Mouse (Mus musculus) neural tube, embryonic 13.5 days (tissue): ENCODE results near the gene Baz2a. TPM values are rescaled to one million over a fixed set of nuclear protein-coding genes. Genes with fewer than 3 reads are reported as not detected.
"Not testable (repeated sequence)": the region's sequence is repeated elsewhere in the genome, so short reads cannot be mapped to it uniquely, and the experiment has no call there.

Source experiments
- ATAC-seq: fragments of 200-750 bp; cut with Nextera tagmentation; 2 replicates; pipeline ENCODE4 v1.8.0; 2017; ENCODE audit warnings: low read depth, mild to moderate bottlenecking, moderate TSS enrichment, moderate library complexity
- H3K27ac ChIP-seq: fragments of 300-500 bp; sonication (generic); replicated peaks from 2 replicates; pipeline ENCODE4 v1.5.1; 2015; ENCODE audit warnings: moderate library complexity, mild to moderate bottlenecking, inconsistent platforms
- H3K27me3 ChIP-seq: fragments of 300-500 bp; sonication (generic); 2 replicates; pipeline ENCODE4 v1.6.1; 2015; ENCODE audit warnings: mild to moderate bottlenecking, inconsistent platforms
- H3K36me3 ChIP-seq: fragments of 300-500 bp; sonication (generic); 2 replicates; pipeline ENCODE4 v1.6.1; 2015; ENCODE audit warnings: mild to moderate bottlenecking, inconsistent platforms
- H3K4me1 ChIP-seq: fragments of 300-500 bp; sonication (generic); replicated peaks from 2 replicates; pipeline ENCODE4 v1.6.1; 2015; ENCODE audit warnings: inconsistent platforms
- H3K4me2 ChIP-seq: fragments of 300-500 bp; sonication (generic); 2 replicates; pipeline ENCODE4 v1.6.1; 2015; ENCODE audit warnings: inconsistent platforms, mild to moderate bottlenecking, moderate library complexity
- H3K4me3 ChIP-seq: fragments of 300-500 bp; sonication (generic); 2 replicates; pipeline ENCODE4 v1.5.1; 2015; ENCODE audit warnings: mild to moderate bottlenecking, inconsistent platforms
- H3K9ac ChIP-seq: fragments of 300-500 bp; sonication (generic); 2 replicates; pipeline ENCODE4 v1.6.1; 2015; ENCODE audit warnings: moderate library complexity, mild to moderate bottlenecking, inconsistent platforms
- H3K9me3 ChIP-seq: fragments of 300-500 bp; sonication (generic); 2 replicates; pipeline ENCODE4 v1.6.1; 2016; ENCODE audit warnings: inconsistent platforms
- WGBS: fragments of 180-500 bp; shearing (Covaris S2); methylation state at CpG from one replicate; pipeline ENCODE4 v1.1.7; 2015; 5-methylcytosine and 5-hydroxymethylcytosine counted together
- polyA plus RNA-seq: library from polyadenylated mRNA; unstranded; fragments of >200 nt; fragmentation: Nextera tagmentation; extraction: Ambion mirVana; gene quantifications from 2 replicates; pipeline ENCODE4 v1.2.1, GENCODE M21; 2015

The Baz2a gene
- polyA plus RNA-seq, 1 experiment from 2014 or later, result 10.9 TPM

DNA sequence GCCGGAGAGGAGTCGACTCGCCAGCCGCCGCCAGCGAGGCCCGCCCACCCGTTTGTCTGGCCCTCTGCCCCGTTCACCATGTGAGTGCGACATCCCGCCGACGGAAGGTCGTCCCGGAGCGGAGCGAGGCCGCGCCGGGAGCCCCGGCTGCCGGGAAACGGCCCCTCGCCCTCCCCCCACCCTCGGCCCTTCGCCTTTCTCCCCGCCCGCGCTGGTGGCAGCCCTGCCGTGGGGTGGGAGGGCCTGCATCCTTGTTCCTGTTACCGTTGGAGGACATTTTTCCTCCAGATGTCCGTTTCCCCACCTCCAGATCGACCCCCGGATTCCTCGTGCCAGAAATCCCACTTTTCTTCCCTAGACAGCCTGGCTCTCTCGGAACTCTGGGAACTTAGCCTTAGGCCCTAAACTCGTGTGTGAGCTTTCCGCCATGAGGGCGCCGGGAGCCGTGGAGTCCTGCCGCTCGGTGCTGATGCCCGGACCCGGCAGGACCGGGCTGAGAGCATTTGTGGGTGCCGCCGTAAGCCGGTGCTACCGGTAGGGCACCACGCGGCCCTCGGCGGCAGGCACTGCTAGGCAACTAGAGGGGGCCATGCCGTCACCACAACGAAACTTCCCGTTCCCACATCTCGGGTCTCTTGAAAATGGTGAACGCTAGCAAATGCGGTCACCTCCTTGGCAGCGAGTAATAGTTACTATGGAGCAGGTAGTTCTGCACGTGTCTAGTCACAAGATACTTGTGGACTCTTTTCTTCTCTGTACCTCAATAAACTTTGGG lies 32.0 kb upstream of the Baz2a start:
- Histone ChIP-seq H3K9me3 (no peaks in the 10 kb centered on the region), H3K9ac (peak overlapping the region; percentile 95), H3K27ac (peak overlapping the region; percentile 99), H3K36me3 (peaks cover 7% of the 10 kb centered on the region), H3K4me2 (peak overlapping the region; percentile 91), H3K4me3 (peak overlapping the region; percentile 96), H3K4me1 (peaks cover 34% of the 10 kb centered on the region), H3K27me3 (no peaks in the 10 kb centered on the region)
- peak; percentile 62 for ATAC-seq
- WGBS, result under 1% methylated on average over 62 of the region's 62 CpGs

DNA sequence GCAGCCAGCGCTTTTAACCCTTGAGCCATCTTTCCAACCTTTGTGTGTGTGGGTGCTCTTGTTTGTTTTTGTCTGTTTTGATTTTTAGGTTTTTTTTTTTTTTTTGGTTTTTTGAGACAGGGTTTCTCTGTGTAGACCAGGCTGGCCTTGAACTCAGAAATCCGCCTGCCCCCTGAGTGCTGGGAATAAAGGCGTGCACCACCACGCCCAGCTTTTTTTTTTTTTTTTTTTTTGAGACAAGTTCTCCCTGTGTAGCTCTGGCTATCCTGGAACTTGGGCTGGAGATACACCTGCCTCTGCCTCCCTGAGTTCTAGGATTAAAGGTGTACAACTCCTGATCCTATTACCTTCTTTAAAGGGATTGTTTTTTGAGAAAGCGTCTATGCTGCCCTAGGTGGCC lies 30.3 kb upstream of the Baz2a start:
- Histone ChIP-seq H3K36me3 (peaks cover 7% of the 10 kb centered on the region), H3K9me3 (no peaks in the 10 kb centered on the region), H3K4me3 (peak overlapping the region; percentile 96), H3K4me1 (peaks cover 34% of the 10 kb centered on the region), H3K4me2 (peak overlapping the region; percentile 91), H3K9ac (peak overlapping the region; percentile 95), H3K27ac (no peak overlapping the region), H3K27me3 (no peaks in the 10 kb centered on the region)
- whole genome bisulfite sequencing, result 95% methylated on average over 5 of the region's 5 CpGs
- ATAC-seq, result no peak

DNA sequence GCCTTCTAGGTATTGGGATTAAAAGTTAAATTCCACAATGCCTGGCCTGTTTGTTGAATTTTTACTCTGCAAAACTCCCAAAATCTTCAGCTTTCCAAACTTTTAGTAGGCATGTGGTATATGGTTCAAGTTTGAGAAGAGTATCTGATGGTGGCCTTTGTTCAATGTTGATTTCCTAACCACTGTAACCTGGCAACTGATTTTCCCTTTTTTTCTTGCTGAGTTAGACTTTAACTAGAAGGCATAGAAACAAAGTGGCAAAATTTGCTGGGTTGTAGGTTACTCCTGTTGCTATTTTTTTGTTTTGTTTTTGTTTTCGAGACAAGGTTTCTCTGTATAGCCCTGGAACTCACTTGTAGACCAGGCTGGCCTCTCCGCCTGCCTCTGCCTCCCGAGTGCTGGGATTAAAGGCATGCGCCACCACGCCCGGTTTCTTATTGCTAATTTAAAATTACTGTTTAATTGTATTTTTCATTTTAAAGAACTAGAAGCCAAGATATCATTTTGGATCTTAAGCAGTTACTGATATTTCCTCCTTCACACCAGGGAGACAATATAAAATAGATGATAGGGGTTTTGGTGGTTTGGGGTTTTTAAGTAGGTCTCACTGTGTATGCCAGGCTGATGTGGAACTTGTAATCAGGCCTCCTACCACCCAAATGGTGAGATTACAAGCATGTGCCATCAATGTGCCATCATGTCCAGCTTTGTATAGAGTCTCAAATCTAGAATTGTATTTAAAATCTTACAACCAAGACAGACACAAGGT lies 29.0 kb upstream of the Baz2a start:
- Histone ChIP-seq H3K9me3 (no peaks in the 10 kb centered on the region), H3K4me1 (peaks cover 34% of the 10 kb centered on the region), H3K36me3 (peaks cover 7% of the 10 kb centered on the region), H3K27me3 (no peaks in the 10 kb centered on the region), H3K4me2 (no peak overlapping the region), H3K4me3 (no peak overlapping the region), H3K9ac (no peak overlapping the region), H3K27ac (no peak overlapping the region)
- no peak for ATAC-seq
- WGBS, result 96% methylated on average over 6 of the region's 6 CpGs

DNA sequence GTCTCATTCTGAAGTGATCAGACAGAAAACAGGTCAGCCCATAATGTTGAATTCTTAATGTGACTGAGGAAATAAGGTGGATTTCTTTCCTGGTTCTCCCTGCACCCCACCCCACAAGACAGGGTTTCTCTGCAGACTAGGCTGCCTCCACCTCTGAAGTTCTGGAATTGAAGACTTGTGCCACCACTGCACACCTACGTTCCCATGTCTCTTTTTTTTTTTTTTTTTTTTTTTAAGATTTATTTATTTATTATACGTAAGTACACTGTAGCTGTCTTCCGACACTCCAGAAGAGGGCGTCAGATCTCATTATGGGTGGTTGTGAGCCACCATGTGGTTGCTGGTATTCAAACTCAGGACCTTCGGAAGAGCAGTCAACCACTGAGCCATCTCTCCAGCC lies 25.3 kb upstream of the Baz2a start:
- Histone ChIP-seq H3K27ac (no peak overlapping the region), H3K4me1 (peaks cover 9% of the 10 kb centered on the region), H3K4me2 (no peak overlapping the region), H3K9me3 (no peaks in the 10 kb centered on the region), H3K36me3 (peaks cover 30% of the 10 kb centered on the region), H3K4me3 (no peak overlapping the region), H3K9ac (no peak overlapping the region), H3K27me3 (no peaks in the 10 kb centered on the region)
- WGBS, result 74% methylated on average over 5 of the region's 5 CpGs
- no peak for ATAC-seq

DNA sequence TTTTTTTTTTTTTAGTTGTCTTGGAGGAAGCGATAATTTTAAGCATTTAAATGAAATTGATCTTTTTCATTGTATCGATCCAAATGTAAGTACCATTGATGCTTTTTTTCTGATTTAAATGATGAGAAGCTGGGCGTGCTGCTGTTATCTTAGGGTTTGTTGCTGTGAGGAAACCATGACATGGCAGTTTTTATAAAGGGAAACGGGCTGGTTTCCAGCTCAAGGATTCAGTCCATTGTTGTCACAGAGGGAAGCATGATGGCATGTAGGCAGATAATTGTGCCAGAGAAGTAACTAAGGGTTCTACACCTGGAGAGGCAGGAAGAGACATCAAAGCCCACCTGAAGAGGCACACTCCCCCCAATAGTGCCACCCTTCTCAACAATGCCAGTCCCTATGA lies 22.2 kb upstream of the Baz2a start:
- no peaks in the 10 kb centered on the region; the same call in 1 of the 2 replicates for H3K4me1 ChIP-seq
- H3K27me3 ChIP-seq, result no peaks in the 10 kb centered on the region
- WGBS, result 95% methylated on average over 4 of the region's 4 CpGs
- no peak overlapping the region for H3K4me2 ChIP-seq
- no peaks in the 10 kb centered on the region for H3K9me3 ChIP-seq
- peaks cover 53% of the 10 kb centered on the region for H3K36me3 ChIP-seq
- no peak overlapping the region for H3K4me3 ChIP-seq
- H3K27ac ChIP-seq, result no peak overlapping the region
- H3K9ac ChIP-seq, result no peak overlapping the region
- ATAC-seq, result no peak

DNA sequence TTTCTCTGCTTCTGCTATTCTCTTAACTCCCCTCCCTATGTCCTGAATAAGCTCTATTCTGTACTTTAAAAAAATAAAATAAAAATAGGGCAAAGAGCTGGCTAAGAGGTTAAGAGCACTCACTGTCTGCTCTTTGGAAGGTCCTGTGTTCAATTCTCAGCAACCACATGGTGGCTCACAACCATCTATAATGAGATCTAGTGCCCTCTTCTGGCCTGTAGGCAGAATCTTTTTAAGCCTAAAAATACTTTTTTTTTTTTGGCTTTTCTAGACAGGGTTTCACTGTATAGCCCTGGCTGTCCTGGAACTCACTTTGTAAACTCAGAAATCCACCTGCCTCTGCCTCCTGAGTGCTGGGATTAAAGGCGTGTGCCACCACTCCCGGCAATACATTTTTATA lies 20.9 kb upstream of the Baz2a start:
- not testable (repeated sequence) for H3K9me3 ChIP-seq, H3K9ac ChIP-seq, ATAC-seq, H3K27ac ChIP-seq, H3K4me3 ChIP-seq, H3K27me3 ChIP-seq, H3K4me1 ChIP-seq, H3K4me2 ChIP-seq
- 96% methylated on average over 2 of the region's 2 CpGs for WGBS
- H3K36me3 ChIP-seq, result peaks cover 57% of the 10 kb centered on the region

DNA sequence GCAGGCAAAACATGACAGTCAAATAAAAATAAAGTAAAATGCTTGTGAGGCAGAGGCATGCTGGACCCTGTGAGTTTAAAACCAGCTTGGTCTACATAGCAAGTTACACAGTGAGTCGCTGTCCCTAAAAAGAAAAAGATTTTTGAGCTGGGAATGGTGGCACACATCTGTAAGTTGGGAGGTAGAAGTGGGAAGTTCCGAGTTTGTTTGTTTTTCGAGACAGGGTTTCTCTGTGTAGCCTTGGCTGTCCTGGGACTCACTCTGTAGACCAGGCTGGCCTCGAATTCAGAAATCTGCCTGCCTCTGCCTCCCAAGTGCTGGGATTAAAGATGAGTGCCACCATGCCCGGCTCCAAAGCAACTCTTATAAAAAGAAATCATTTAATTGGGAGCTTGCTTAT lies 13.1 kb upstream of the Baz2a start:
- not testable (repeated sequence) for H3K9me3 ChIP-seq, ATAC-seq, H3K27ac ChIP-seq, H3K4me1 ChIP-seq, H3K27me3 ChIP-seq, H3K9ac ChIP-seq, H3K4me3 ChIP-seq, H3K4me2 ChIP-seq
- 86% methylated on average over 5 of the region's 5 CpGs for WGBS
- H3K36me3 ChIP-seq, result peaks cover 30% of the 10 kb centered on the region

DNA sequence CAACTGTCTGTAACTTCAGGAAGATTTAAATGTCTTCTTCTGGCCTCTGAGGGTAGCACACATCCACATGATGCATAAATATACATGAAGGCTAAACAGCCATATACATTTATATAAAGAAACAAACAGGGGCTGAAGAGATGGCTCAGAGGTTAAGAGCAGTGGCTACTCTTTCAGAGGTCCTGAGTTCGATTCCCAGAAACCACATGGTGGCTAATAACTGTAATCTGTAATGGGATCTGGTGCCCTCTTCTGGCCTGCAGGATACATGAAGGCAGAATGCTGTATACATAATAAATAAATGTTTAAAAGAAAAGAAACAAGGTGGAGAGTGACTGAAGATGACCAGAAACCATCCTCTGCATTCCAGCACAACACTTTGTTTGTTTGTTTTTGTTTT lies 10.9 kb upstream of the Baz2a start:
- 83% methylated on average over 1 of the region's 1 CpGs for WGBS
- Histone ChIP-seq H3K4me3 (no peak overlapping the region), H3K9me3 (no peaks in the 10 kb centered on the region), H3K27ac (no peak overlapping the region), H3K36me3 (peaks cover 25% of the 10 kb centered on the region), H3K27me3 (no peaks in the 10 kb centered on the region), H3K4me2 (no peak overlapping the region), H3K9ac (no peak overlapping the region), H3K4me1 (peaks cover 23% of the 10 kb centered on the region)
- ATAC-seq, result no peak

DNA sequence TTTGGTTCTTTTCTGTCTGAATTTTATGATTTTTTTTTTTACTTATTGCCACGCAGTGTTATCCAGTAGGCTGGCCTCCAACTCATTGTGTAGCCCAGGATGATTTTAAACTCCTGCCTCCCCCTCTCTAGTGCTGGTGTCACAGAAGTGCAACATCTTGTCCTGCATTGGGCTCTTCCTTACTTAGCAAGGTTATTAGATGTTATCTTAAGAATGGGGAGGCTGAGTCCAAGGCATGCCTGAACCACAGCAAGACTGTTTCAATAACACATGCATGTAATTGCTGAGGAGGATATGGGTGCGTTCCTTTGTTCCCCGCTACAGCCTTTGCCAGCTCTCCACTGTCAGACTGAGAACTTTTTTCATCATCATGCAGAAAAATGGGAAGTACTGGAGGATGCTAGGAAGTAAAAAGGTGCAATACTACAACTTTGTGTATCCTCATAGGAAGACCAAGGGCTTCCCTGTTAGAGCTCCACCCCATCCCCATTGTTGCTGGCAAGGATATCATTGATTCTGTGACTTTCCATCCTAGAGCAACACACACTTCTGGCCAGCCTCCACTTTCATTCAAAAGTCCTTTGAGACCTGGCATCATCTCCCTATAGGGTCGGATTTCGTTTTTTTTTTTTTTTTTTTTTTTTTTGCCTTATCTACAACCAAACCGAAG lies 9.4 kb upstream of the Baz2a start:
- peak overlapping the region; percentile 85 for H3K4me3 ChIP-seq
- H3K4me1 ChIP-seq, result peaks cover 24% of the 10 kb centered on the region
- H3K4me2 ChIP-seq, result peak overlapping the region; percentile 74
- no peaks in the 10 kb centered on the region for H3K27me3 ChIP-seq
- no peak for ATAC-seq
- 60% methylated on average over 6 of the region's 6 CpGs for WGBS
- no peaks in the 10 kb centered on the region for H3K9me3 ChIP-seq
- peak overlapping the region; percentile 79 for H3K9ac ChIP-seq
- peaks cover 35% of the 10 kb centered on the region for H3K36me3 ChIP-seq
- H3K27ac ChIP-seq, result peak overlapping the region; percentile 85; the same call in 1 of the 2 replicates

DNA sequence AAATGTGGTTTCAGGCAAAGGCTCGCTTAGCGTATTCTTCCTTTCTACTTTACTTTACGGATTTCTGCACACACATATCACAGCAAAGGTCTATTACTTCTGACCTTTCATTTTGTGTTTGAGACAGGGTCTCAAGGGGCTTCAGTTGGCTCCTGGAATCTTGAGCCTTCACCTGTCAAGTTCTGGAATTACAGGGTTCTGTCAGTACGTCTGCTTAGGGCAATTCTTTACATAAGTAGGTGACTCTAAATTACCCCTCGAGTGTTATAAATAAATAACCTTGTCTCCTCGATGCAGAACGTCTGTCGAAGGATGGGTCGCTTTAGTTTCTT lies 8.9 kb upstream of the Baz2a start:
- peak overlapping the region; percentile 85 for H3K27ac ChIP-seq
- peak overlapping the region; percentile 85 for H3K4me3 ChIP-seq
- H3K27me3 ChIP-seq, result no peaks in the 10 kb centered on the region
- H3K36me3 ChIP-seq, result peaks cover 35% of the 10 kb centered on the region
- H3K4me1 ChIP-seq, result peaks cover 24% of the 10 kb centered on the region
- no peak for ATAC-seq
- peak overlapping the region; percentile 74 for H3K4me2 ChIP-seq
- 19% methylated on average over 9 of the region's 9 CpGs for WGBS
- no peaks in the 10 kb centered on the region for H3K9me3 ChIP-seq
- H3K9ac ChIP-seq, result peak overlapping the region; percentile 79

DNA sequence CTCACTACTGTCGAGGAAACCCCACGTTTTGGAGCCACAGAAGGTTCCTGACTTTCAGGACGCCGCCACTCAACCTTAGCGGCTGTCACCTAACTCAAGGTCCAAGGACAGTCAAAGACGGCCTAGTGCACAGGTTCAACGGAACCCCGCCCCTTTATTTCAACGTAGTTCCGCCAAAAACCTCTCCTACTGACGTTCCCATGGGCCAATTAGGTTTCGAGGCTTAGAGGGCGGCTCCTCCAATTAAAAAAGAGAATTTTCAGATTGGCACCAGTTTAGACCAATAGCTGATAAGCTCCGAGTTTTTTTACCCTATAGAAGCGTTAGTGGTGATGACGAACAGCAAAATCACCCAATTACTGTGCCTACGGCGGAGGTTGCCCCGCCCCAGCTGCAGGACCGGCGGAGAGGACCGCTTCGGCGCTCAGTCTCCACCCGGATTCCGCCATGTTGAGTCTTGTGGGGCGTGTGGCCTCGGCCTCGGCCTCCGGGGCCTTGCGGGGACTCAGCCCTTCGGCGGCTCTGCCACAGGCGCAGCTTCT lies 8.4 kb upstream of the Baz2a start, which contains the start of gene Atp5b:
TSS of gene Atp5b (plus strand) at position 394 of the 542 bp plus-strand sequence.
- Histone ChIP-seq H3K4me1 (peaks cover 24% of the 10 kb centered on the region), H3K36me3 (peaks cover 35% of the 10 kb centered on the region), H3K27ac (peak within 1 kb of the TSS; percentile 89), H3K4me2 (peak within 1 kb of the TSS; percentile 96), H3K9ac (peak within 1 kb of the TSS; percentile 97), H3K27me3 (no peaks in the 10 kb centered on the region), H3K4me3 (peak within 1 kb of the TSS; percentile 85), H3K9me3 (no peaks in the 10 kb centered on the region)
- peak; percentile 99 for ATAC-seq
- WGBS, result 0% methylated on average over 34 of the region's 34 CpGs

DNA sequence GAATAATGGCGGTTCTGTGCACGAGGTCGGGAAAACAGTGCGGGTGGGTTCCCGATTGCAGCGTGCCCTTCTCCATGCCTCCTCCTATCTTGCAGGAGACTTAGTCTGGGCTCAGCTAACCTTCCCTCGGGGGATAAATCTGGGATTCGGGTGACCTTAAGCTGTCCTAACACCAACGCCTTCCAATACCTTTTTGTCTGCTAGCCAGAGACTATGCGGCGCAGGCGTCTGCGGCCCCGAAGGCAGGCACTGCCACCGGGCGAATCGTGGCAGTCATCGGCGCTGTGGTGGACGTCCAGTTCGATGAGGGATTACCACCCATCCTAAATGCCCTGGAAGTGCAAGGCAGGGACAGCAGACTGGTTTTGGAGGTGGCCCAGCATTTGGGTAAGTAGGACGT lies 7.7 kb upstream of the Baz2a start:
- peak overlapping the region; percentile 97 for H3K9ac ChIP-seq

More for the DNA sequence above, 7.7 kb upstream of the Baz2a start:
- ATAC-seq, result peak; percentile 9; the same call in 1 of the 2 replicates
- H3K36me3 ChIP-seq, result peaks cover 40% of the 10 kb centered on the region
- H3K27ac ChIP-seq, result peak overlapping the region; percentile 89
- H3K4me3 ChIP-seq, result peak overlapping the region; percentile 85
- peak overlapping the region; percentile 96 for H3K4me2 ChIP-seq
- H3K9me3 ChIP-seq, result no peaks in the 10 kb centered on the region
- no peaks in the 10 kb centered on the region for H3K27me3 ChIP-seq
- WGBS, result under 1% methylated on average over 22 of the region's 22 CpGs
- H3K4me1 ChIP-seq, result peaks cover 24% of the 10 kb centered on the region
